Mouse (Mus musculus) forebrain, postnatal 0 days (tissue): Measurements from ENCODE around the gene Sumf2. TPM values are rescaled to one million over a fixed set of nuclear protein-coding genes. Genes with fewer than 3 reads are reported as not detected.

Experiments
- ATAC-seq: fragments of 200-750 bp; cut with Nextera tagmentation; 2 replicates; pipeline ENCODE4 v1.8.0; 2017; ENCODE audit warnings: mild to moderate bottlenecking, moderate library complexity
- DNase-seq: peaks from one replicate; pipeline ENCODE4 v3.0.0-alpha.2; 2015
- H3K27ac ChIP-seq: fragments of 300-500 bp; sonication (generic); 2 replicates; pipeline ENCODE4 v1.5.1; 2014; ENCODE audit warnings: low read depth, mild to moderate bottlenecking, antibody characterized with exemption, low read length, moderate library complexity, mixed read lengths
- H3K27me3 ChIP-seq: fragments of 300-500 bp; sonication (generic); 2 replicates; pipeline ENCODE4 v1.6.1; 2014; ENCODE audit warnings: mild to moderate bottlenecking, low read length, mixed read lengths; ENCODE audit not compliant: insufficient read depth
- H3K36me3 ChIP-seq: fragments of 300-500 bp; sonication (generic); 2 replicates; pipeline ENCODE4 v1.6.1; 2014; ENCODE audit warnings: mild to moderate bottlenecking, moderate library complexity; ENCODE audit not compliant: insufficient read depth
- H3K4me1 ChIP-seq: fragments of 300-500 bp; sonication (generic); 2 replicates; pipeline ENCODE4 v1.6.1; 2014; ENCODE audit warnings: antibody characterized with exemption; ENCODE audit not compliant: insufficient read depth
- H3K4me2 ChIP-seq: fragments of 300-500 bp; sonication (generic); 2 replicates; pipeline ENCODE4 v1.6.1; 2014; ENCODE audit warnings: low read depth, mild to moderate bottlenecking, moderate library complexity
- H3K4me3 ChIP-seq: fragments of 300-500 bp; sonication (generic); 2 replicates; pipeline ENCODE4 v1.5.1; 2014; ENCODE audit warnings: low read depth, low read length, mixed read lengths
- H3K9ac ChIP-seq: fragments of 300-500 bp; sonication (generic); 2 replicates; pipeline ENCODE4 v1.6.1; 2014; ENCODE audit warnings: mild to moderate bottlenecking
- H3K9me3 ChIP-seq: fragments of 300-500 bp; sonication (generic); 2 replicates; pipeline ENCODE4 v1.6.1; 2016; ENCODE audit warnings: low read length
- CTCF ChIP-seq: sonication (generic); IDR thresholded peaks from 2 replicates; pipeline ENCODE4 v1.5.1; 2016; ENCODE audit warnings: antibody characterized with exemption, control low read depth, low read depth
- WGBS: fragments of 180-500 bp; shearing (Covaris S2); extraction: QIAGEN DNeasy Blood & Tissue Kit; methylation state at CpG from one replicate; pipeline ENCODE4 v1.1.7; 2014; 5-methylcytosine and 5-hydroxymethylcytosine counted together
- polyA plus RNA-seq: library from polyadenylated mRNA; unstranded; fragments of >200 nt; fragmentation: Nextera tagmentation; extraction: Ambion mirVana; gene quantifications from 2 replicates; pipeline ENCODE4 v1.2.1, GENCODE M21; 2015
- total RNA-seq: library from RNA; depleted of rRNA; stranded (reverse); fragments of >200 nt; gene quantifications from 2 replicates; pipeline ENCODE4 v1.2.3, GENCODE M21; 2014; rRNA removed

The Sumf2 gene
- 16.6 and 29.9 TPM in 2 replicates for total RNA-seq
- 21.2 and 22.3 TPM in 2 replicates for polyA plus RNA-seq

DNA sequence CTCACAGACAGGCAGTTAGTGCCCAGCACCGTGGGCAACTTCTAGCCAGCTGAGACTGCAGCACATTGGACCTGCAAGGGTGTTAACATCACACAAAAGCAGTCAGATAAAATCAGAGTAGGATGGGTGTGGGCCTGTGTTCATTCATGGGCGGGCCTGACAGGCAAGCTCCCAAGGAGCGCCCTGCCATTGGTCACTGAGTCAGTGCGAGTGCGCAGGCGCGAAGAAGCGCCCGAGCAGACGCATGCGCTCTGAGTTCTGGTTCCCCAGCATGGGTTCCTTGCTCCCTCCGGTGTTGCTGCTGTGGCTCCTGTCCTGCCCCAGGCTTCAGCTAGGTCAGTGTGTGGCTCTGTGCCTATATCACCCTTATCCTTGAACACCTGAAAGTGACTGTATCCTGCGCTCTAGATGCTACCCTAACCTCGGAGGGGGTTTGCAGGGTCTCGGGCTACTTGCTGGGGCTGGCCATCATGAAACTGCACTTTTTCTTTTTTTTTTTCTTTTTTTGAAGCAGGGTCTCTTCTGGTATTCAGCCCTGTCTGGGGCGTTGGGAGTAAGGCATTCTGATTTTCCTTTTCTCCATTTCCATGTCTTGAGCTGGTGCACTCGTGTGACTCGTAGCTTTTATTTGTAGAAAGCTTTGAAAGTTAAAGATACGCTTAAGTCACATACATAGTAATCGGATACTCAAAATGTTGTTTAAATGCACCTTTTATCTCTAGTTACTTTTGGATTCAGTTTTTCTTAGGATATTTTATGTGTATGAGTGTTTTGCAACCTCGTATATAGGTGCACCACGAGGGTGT lies at the start of gene Sumf2:
Sumf2 (plus strand) TSS at position 235 of the 806 bp plus-strand sequence.
- Histone ChIP-seq H3K27me3 (no peaks in the 10 kb centered on the region), H3K27ac (peak within 1 kb of the TSS; percentile 73), H3K36me3 (peaks cover 21% of the 10 kb centered on the region), H3K9me3 (no peaks in the 10 kb centered on the region), H3K9ac (peak within 1 kb of the TSS; percentile 58), H3K4me1 (no peaks in the 10 kb centered on the region), H3K4me3 (peak within 1 kb of the TSS; percentile 61), H3K4me2 (peak within 1 kb of the TSS; percentile 54)
- 12% methylated on average over 22 of the region's 22 CpGs for WGBS
- peak; percentile 99 for ATAC-seq
- peak; percentile 98 for DNase-seq
- TF ChIP-seq CTCF: 0 out of 2 replicates have a peak, but pooled peaks have one; percentile 5

DNA sequence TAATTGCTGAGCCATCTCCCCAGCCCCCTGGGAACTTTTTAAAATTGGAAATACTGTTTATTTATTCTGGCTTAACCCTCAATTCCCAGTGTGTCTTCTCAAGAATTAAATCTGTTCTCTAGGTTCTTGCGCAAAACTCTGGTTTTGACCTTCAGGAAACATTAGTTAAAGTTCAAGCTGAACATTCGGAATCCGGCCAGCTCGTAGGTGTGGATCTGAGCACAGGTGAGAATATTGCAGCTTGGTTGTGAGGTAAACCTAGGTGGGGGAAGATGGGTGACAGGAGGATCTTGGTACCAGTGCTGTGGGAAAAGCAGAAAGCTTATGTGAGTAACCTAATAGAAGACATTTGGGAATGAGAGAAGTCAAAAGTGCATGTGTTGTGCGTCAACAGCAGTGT lies 1.9 kb upstream of the Sumf2 start:
- TF ChIP-seq CTCF: no peak
- DNase-seq (no peak), ATAC-seq (no peak)
- H3K27ac ChIP-seq: no peak overlapping the region
- no peak overlapping the region for H3K9ac ChIP-seq
- no peak overlapping the region for H3K4me3 ChIP-seq
- no peaks in the 10 kb centered on the region for H3K9me3 ChIP-seq
- no peaks in the 10 kb centered on the region for H3K4me1 ChIP-seq
- no peak overlapping the region for H3K4me2 ChIP-seq
- H3K27me3 ChIP-seq: no peaks in the 10 kb centered on the region
- peaks cover 21% of the 10 kb centered on the region for H3K36me3 ChIP-seq
- WGBS: 94% methylated on average over 5 of the region's 5 CpGs

DNA sequence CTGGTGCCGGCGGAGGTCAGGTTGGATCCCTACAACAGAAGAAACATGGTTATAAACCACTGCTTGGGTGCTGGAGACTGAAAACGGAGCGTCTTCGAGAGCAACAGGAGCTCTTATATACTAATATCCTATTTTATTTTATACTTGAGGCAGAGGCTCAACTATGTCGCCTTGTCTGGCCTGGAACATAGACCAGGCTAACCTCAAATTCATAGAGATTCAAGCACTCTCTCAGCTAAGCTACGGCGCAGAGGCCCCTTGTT lies 703 bp downstream of the Sumf2 start:
- no peak for ATAC-seq
- H3K9ac ChIP-seq: peak overlapping the region; percentile 58

DNA sequence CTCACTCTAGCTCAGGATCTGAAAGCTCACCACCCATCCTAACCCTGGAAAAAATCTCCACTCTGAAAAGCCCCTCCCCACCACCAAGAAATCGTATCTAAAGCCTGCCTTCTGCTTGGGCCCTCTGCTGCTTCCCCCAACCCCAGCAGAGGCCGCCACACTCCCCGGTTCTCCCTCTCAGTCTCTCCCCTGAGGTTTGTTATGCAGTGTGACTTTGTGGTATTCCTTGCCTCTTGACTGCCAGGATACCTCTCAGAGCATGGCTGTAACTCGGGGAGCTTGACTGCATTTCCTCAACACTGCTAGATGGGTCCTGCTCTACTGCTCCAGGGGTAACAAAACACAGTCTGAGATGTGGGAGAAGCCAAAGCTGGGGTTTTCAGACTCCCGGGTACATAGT lies 8.4 kb downstream of the Sumf2 start:
- WGBS: 57% methylated on average over 5 of the region's 5 CpGs
- Histone ChIP-seq H3K4me2 (no peak overlapping the region), H3K9me3 (no peaks in the 10 kb centered on the region), H3K27ac (no peak overlapping the region), H3K9ac (no peak overlapping the region), H3K27me3 (no peaks in the 10 kb centered on the region), H3K4me1 (no peaks in the 10 kb centered on the region), H3K4me3 (no peak overlapping the region), H3K36me3 (peaks cover 38% of the 10 kb centered on the region)
- TF ChIP-seq CTCF: no peak
- ATAC-seq: no peak
- DNase-seq: no peak

More for the DNA sequence above, 703 bp downstream of the Sumf2 start:
- peak overlapping the region; percentile 61 for H3K4me3 ChIP-seq
- TF ChIP-seq CTCF: no peak
- H3K9me3 ChIP-seq: no peaks in the 10 kb centered on the region
- no peak for DNase-seq
- peak overlapping the region; percentile 54 for H3K4me2 ChIP-seq
- no peaks in the 10 kb centered on the region for H3K27me3 ChIP-seq
- no peaks in the 10 kb centered on the region for H3K4me1 ChIP-seq
- 62% methylated on average over 8 of the region's 8 CpGs for WGBS
- peaks cover 21% of the 10 kb centered on the region for H3K36me3 ChIP-seq
- no peak overlapping the region for H3K27ac ChIP-seq

DNA sequence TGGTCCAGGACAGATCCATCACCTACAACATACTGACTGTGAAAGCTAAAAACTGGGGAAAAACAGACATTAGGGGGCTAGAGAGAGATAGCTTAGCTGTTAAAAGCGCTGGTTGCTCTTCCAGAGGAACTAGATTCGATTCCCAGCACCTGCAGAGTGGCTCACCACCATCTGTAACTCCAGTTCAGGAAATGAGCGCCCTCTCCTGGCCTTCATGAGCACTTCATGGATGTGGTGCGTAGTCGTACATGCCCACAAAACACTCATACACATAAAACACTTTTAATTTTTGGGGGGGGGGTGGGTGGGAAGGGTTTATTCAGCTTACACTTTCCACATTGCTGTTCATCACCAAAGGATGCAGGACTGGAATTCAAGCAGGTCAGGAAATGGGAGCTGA lies 9.6 kb downstream of the Sumf2 start:
- DNase-seq: no peak
- H3K27me3 ChIP-seq: no peaks in the 10 kb centered on the region
- TF ChIP-seq CTCF: 0 out of 2 replicates have a peak, but pooled peaks have one; percentile 15
- H3K9me3 ChIP-seq: no peaks in the 10 kb centered on the region
- no peak overlapping the region for H3K4me3 ChIP-seq
- H3K9ac ChIP-seq: no peak overlapping the region
- ATAC-seq: no peak
- H3K4me1 ChIP-seq: no peaks in the 10 kb centered on the region
- H3K36me3 ChIP-seq: peaks cover 43% of the 10 kb centered on the region
- WGBS: 89% methylated on average over 5 of the region's 5 CpGs
- H3K4me2 ChIP-seq: no peak overlapping the region
- no peak overlapping the region for H3K27ac ChIP-seq

DNA sequence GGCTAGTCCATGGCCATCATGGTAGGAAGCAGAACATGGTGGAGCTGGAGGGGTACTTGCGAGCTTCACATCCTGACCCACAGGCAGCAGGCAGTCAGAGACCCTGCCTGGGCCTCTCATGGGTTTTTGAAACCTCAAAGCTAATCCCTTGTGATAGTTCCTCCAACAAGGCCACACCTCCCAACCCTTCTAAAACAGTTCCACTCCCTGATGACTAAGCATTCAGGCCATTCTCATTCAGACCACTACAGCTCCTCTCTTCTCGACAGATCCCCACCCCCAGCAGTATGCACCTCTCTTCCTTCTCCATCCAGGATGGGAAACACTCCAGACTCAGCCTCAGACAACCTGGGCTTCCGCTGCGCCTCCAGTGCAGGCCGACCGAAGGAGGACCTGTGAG lies 15.5 kb downstream of the Sumf2 start:
- no peaks in the 10 kb centered on the region for H3K9me3 ChIP-seq
- H3K4me2 ChIP-seq: no peak overlapping the region
- H3K4me3 ChIP-seq: no peak overlapping the region
- WGBS: 93% methylated on average over 6 of the region's 6 CpGs
- H3K27ac ChIP-seq: no peak overlapping the region
- no peak for DNase-seq
- no peaks in the 10 kb centered on the region for H3K4me1 ChIP-seq
- ATAC-seq: no peak
- peaks cover 37% of the 10 kb centered on the region for H3K36me3 ChIP-seq
- no peak for TF ChIP-seq CTCF
- H3K9ac ChIP-seq: no peak overlapping the region
- no peaks in the 10 kb centered on the region for H3K27me3 ChIP-seq

DNA sequence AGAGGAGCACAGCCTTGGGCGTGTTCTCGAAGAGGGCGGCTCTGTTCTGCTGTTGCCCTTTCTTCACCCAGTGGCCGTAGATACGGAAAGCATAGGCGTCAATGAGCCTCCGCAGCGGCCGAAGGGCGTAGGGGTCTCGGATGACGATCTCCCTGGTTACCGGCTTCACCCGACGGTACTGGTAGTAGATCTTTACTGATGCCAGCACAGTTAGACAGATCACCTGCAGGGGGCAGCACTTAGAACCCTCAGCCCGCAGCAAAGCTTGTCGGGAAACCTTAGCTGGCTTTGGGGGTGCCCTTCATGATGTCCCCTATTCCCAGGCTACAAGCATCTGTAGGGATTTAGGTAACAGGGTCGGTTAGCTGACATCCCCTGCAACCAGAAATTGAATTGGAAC lies 17.7 kb downstream of the Sumf2 start:
- no peak overlapping the region for H3K27ac ChIP-seq
- no peaks in the 10 kb centered on the region for H3K9me3 ChIP-seq
- TF ChIP-seq CTCF: peak; percentile 58
- ATAC-seq: peak; percentile 34; the same call in 1 of the 2 replicates
- H3K9ac ChIP-seq: no peak overlapping the region
- H3K36me3 ChIP-seq: peaks cover 23% of the 10 kb centered on the region
- peak; percentile 31 for DNase-seq
- WGBS: 14% methylated on average over 18 of the region's 18 CpGs
- peak overlapping the region; percentile 19; the same call in 1 of the 2 replicates for H3K4me2 ChIP-seq
- no peak overlapping the region for H3K4me3 ChIP-seq
- no peaks in the 10 kb centered on the region for H3K27me3 ChIP-seq
- H3K4me1 ChIP-seq: no peaks in the 10 kb centered on the region
